Mouse (Mus musculus) erythroblast, embryonic 14.5 days (primary cell): Measurements from ENCODE around the gene Tmem221.

ENCODE experiments used
- GATA1 ChIP-seq: IDR thresholded peaks from 2 replicates; pipeline ENCODE4 v1.6.1; 2012; ENCODE audit warnings: low read length, inconsistent platforms, mixed read lengths
- TAL1 ChIP-seq: IDR thresholded peaks from 3 replicates; pipeline ENCODE4 v1.6.1; 2012; ENCODE audit warnings: low read length, inconsistent platforms, mixed read lengths

GRCm38 (mm10) chr8:71597451-71597850 is 38.8 kb upstream of the Tmem221 start, which contains the start of gene Fam129c:
- TF ChIP-seq GATA1 (no peak), TAL1 (no peak)
